Mouse (Mus musculus) CH12.LX (cell line): ENCODE data around the gene Rarg.

ENCODE experiments used
- CHD2 ChIP-seq: IDR thresholded peaks from 2 replicates; pipeline ENCODE4 v1.6.1; 2011; ENCODE audit warnings: low read length, improper control_type of control experiment
- CTCF ChIP-seq, 2 experiments: IDR thresholded peaks in 1 of 2; conservative IDR thresholded peaks in 1 of 2; 2 replicates each; pipeline ENCODE4 v1.5.1; 2011 to 2012; ENCODE audit warnings: low read depth in 2 of 2, low read length in 2 of 2, improper control_type of control experiment in 1 of 2, inconsistent platforms in 1 of 2, mild to moderate bottlenecking in 1 of 2, moderate library complexity in 1 of 2
- ELF1 ChIP-seq: IDR thresholded peaks from 2 replicates; pipeline ENCODE4 v1.6.1; 2014; ENCODE audit warnings: low read depth, mild to moderate bottlenecking, inconsistent platforms, low read length, improper control_type of control experiment
- ETS1 ChIP-seq: conservative IDR thresholded peaks from 2 replicates; pipeline ENCODE4 v1.6.1; 2012; ENCODE audit warnings: low read depth, mild to moderate bottlenecking, inconsistent platforms, low read length, improper control_type of control experiment, moderate library complexity
- GABPA ChIP-seq: IDR thresholded peaks from 2 replicates; pipeline ENCODE4 v1.6.1; 2012; ENCODE audit warnings: low read depth, low read length, improper control_type of control experiment, inconsistent platforms; ENCODE audit not compliant: insufficient replicate concordance
- IRF4 ChIP-seq: IDR thresholded peaks from 2 replicates; pipeline ENCODE4 v1.6.1; 2014; ENCODE audit warnings: low read depth, mild to moderate bottlenecking, inconsistent platforms, low read length, improper control_type of control experiment
- JUND ChIP-seq: conservative IDR thresholded peaks from 2 replicates; pipeline ENCODE4 v1.6.1; 2011; ENCODE audit warnings: low read depth, low read length, improper control_type of control experiment
- MAX ChIP-seq: IDR thresholded peaks from 2 replicates; pipeline ENCODE4 v1.6.1; 2011; ENCODE audit warnings: low read length, improper control_type of control experiment
- MXI1 ChIP-seq: IDR thresholded peaks from 2 replicates; pipeline ENCODE4 v1.6.1; 2011; ENCODE audit warnings: mild to moderate bottlenecking, low read depth, low read length, improper control_type of control experiment
- POLR2A ChIP-seq: IDR thresholded peaks from 2 replicates; pipeline ENCODE4 v1.6.1; 2011; ENCODE audit warnings: low read depth, mild to moderate bottlenecking, improper control_type of control experiment, low read length
- SIN3A ChIP-seq: IDR thresholded peaks from 2 replicates; pipeline ENCODE4 v1.6.1; 2012; ENCODE audit warnings: low read length, improper control_type of control experiment, inconsistent platforms
- TCF12 ChIP-seq: IDR thresholded peaks from 2 replicates; pipeline ENCODE4 v1.6.1; 2014; ENCODE audit warnings: low read depth, mild to moderate bottlenecking, inconsistent platforms, low read length, improper control_type of control experiment
- USF1 ChIP-seq: IDR thresholded peaks from 2 replicates; pipeline ENCODE4 v1.6.1; 2014; ENCODE audit warnings: low read depth, mild to moderate bottlenecking, inconsistent platforms, low read length, improper control_type of control experiment

- no peak for TF ChIP-seq CTCF (conservative IDR thresholded peaks at IDR 0.05 in 1 of 2, IDR thresholded peaks at IDR 0.05 in 1 of 2; ENCODE audit: low read depth in 2 of 2, low read length in 2 of 2)
- no peak for TF ChIP-seq POLR2A
- no peak for TF ChIP-seq TCF12
- TF ChIP-seq ELF1 = no peak
- no peak for TF ChIP-seq MXI1
- TF ChIP-seq GABPA = no peak
- TF ChIP-seq SIN3A = no peak
- no peak for TF ChIP-seq CHD2
- no peak for TF ChIP-seq IRF4
- TF ChIP-seq JUND = no peak
- no peak for TF ChIP-seq USF1
- no peak for TF ChIP-seq MAX
- TF ChIP-seq ETS1 = no peak
Observed at GRCm38 (mm10) chr15:102263037-102263436, 5.7 kb upstream of the Rarg start.
